Mouse (Mus musculus) testis, adult 2 months (tissue): ENCODE measurements around the gene Cnnm4.

Experiments used
- CTCF ChIP-seq: fragments of 200-500 bp; IDR thresholded peaks from 2 replicates; pipeline ENCODE4 v1.5.1; 2012; ENCODE audit warnings: low read depth, mild to moderate bottlenecking, inconsistent platforms, low read length, moderate library complexity; ENCODE audit not compliant: control insufficient read depth, insufficient read depth, insufficient replicate concordance
- POLR2A ChIP-seq: fragments of 200-500 bp; IDR thresholded peaks from 2 replicates; pipeline ENCODE4 v1.6.1; 2012; ENCODE audit warnings: low read depth, mild to moderate bottlenecking, inconsistent platforms, low read length, moderate library complexity; ENCODE audit not compliant: control insufficient read depth

DNA sequence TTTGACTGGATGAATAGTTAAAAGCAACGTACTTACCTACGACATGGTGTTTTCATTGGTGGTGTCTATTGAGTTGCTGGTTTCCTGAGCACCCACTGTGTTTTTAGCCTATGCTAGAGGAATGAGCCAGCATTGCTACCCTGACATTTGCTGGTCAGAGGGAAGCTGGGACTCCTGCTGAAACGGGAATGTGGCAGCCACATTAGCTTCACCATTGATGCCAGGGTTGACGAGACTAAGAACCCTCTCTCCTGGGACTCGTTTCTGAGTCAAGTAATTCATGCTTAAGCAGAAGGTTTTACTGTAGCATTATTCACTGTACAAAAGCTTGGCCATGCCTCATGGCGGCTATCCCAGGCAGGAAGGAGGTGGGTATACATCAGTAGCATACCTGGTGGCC is 18.2 kb downstream of the Cnnm4 start:
- TF ChIP-seq CTCF: no peak
- TF ChIP-seq POLR2A: no peak
